In genomic region chr13:63990480-63990958, GRCm38 (mm10) we compare ENCODE assay signal across 8 mouse cellular contexts.
DNase-seq lines count a peak whose midpoint lies in the region; ATAC-seq and TF ChIP-seq lines count a peak whose summit lies in the region.

No protein-coding gene starts in this region.

- no peak for TF ChIP-seq CTCF in thymus, adult 2 months (IDR thresholded peaks at IDR 0.05; ENCODE audit: borderline replicate concordance, control insufficient read depth, extremely low read depth, insufficient read depth, low read length, poor library complexity)

- peaks cover 36% of the 10 kb centered on the region for H3K4me1 ChIP-seq in kidney, embryonic 15.5 days
- no peaks in the 10 kb centered on the region for H3K4me1 ChIP-seq in thymus, adult 2 months (replicated peaks; ENCODE audit: control insufficient read depth, insufficient read depth, low read length)

- H3K4me2 ChIP-seq in kidney, embryonic 15.5 days: peak overlapping the region; percentile 48

- H3K9me3 ChIP-seq in kidney, embryonic 15.5 days (replicated peaks): no peaks in the 10 kb centered on the region

- no peak overlapping the region for H3K4me3 ChIP-seq in kidney, embryonic 15.5 days (replicated peaks)
- H3K4me3 ChIP-seq in thymus, adult 2 months (ENCODE audit: control insufficient read depth, insufficient read depth, low read length): no peak overlapping the region

- H3K27ac ChIP-seq in kidney, embryonic 15.5 days: peak overlapping the region; percentile 73
- no peak overlapping the region for H3K27ac ChIP-seq in thymus, adult 2 months (ENCODE audit: control insufficient read depth, insufficient read depth, low read length)

- no peak overlapping the region for H3K9ac ChIP-seq in kidney, embryonic 15.5 days

- no peak for TF ChIP-seq POLR2A in thymus, adult 2 months (IDR thresholded peaks at IDR 0.05; ENCODE audit: control insufficient read depth, extremely low read depth, insufficient read depth, low read length, poor library complexity)

- H3K27me3 ChIP-seq in kidney, embryonic 15.5 days: no peaks in the 10 kb centered on the region
- no peaks in the 10 kb centered on the region for H3K27me3 ChIP-seq in thymus, adult 2 months (ENCODE audit: control insufficient read depth, insufficient read depth, low read length)

- H3K36me3 ChIP-seq in kidney, embryonic 15.5 days: no peaks in the 10 kb centered on the region
- no peaks in the 10 kb centered on the region for H3K36me3 ChIP-seq in thymus, adult 2 months (ENCODE audit: control insufficient read depth, insufficient read depth, low read length)

- 10% methylated on average over 8 of the region's 8 CpGs for WGBS in kidney, embryonic 15.5 days
- 24% methylated on average over 8 of the region's 8 CpGs for WGBS in thymus, adult 2 months

- DNase-seq in retina, adult 2 months (ENCODE audit: low read depth, low spot score): peak; percentile 6
- DNase-seq in retina, embryonic 14.5 days (ENCODE audit: low spot score): no peak
- peak; percentile 28 for DNase-seq in heart, adult 8-10 months (ENCODE audit: low spot score)
- DNase-seq in lung, postnatal 4 days: peak; percentile 54 to 76
- DNase-seq in right cerebral cortex, postnatal 36 days (ENCODE audit: low spot score in 2 of 2): no peak
- DNase-seq in thymus, adult 2 months: no peak
- DNase-seq in ovary, postnatal 10 days (ENCODE audit: low spot score): no peak

- ATAC-seq in kidney, embryonic 15.5 days (replicated peaks; ENCODE audit: low FRiP score): peak; percentile 47; the same call in 1 of the 2 replicates

Comparison
In these comparisons a context has a peak if more than half of its experiments do, and no peak if none do; other contexts are left out.
1. DNase-seq: peak in retina, adult 2 months (single experiment), heart, adult 8-10 months (single experiment) and lung, postnatal 4 days (2 of 2); none in retina, embryonic 14.5 days (single experiment), right cerebral cortex, postnatal 36 days (0 of 2), thymus, adult 2 months (single experiment) and ovary, postnatal 10 days (single experiment).